Comparison of ENCODE assay signal across 30 mouse cellular contexts in genomic region chr19:25295207-25295606, GRCm38 (mm10). TPM values are rescaled to one million over a fixed set of nuclear protein-coding genes. Genes with fewer than 3 reads are reported as not detected.
DNase-seq lines count a peak whose midpoint lies in the region; ATAC-seq and TF ChIP-seq lines count a peak whose summit lies in the region.
"Had no signal": no experiment of that assay in that cellular context is flagged by ENCODE, and none has a peak within 500 bp of the region (broad histone marks: within the 10 kb centered on the region; RNA-seq: fewer than 3 reads in every experiment).

No protein-coding gene starts in this region.

- no peak overlapping the region for H3K4me2 ChIP-seq in forebrain, embryonic 14.5 days (ENCODE audit: low read length)
- H3K4me2 ChIP-seq in forebrain, embryonic 11.5 days (ENCODE audit: low read depth, low read length, severe bottlenecking) = no peak overlapping the region
- H3K4me2 ChIP-seq in kidney, embryonic 14.5 days (replicated peaks; ENCODE audit: low read depth, low read length) = no peak overlapping the region
- H3K4me2 ChIP-seq: heart, embryonic 13.5 days; hindbrain, embryonic 15.5 days; limb, embryonic 15.5 days; liver, embryonic 13.5 days had no signal

- no peaks in the 10 kb centered on the region for H3K36me3 ChIP-seq in forebrain, embryonic 14.5 days (ENCODE audit: control insufficient read depth, insufficient read depth, low read length)
- no peaks in the 10 kb centered on the region for H3K36me3 ChIP-seq in forebrain, embryonic 11.5 days (ENCODE audit: control insufficient read depth, insufficient read depth, low read length)
- no peaks in the 10 kb centered on the region for H3K36me3 ChIP-seq in kidney, embryonic 14.5 days (ENCODE audit: control insufficient read depth, insufficient read depth, low read length)
- no peaks in the 10 kb centered on the region for H3K36me3 ChIP-seq in MEL (ENCODE audit: control insufficient read depth in 1 of 2, insufficient read depth in 2 of 2, low read length in 2 of 2)
- H3K36me3 ChIP-seq: heart, embryonic 13.5 days; hindbrain, embryonic 10.5 days; hindbrain, embryonic 15.5 days; limb, embryonic 15.5 days; liver, embryonic 13.5 days had no signal

- intact Hi-C loops in gastrocnemius, postnatal 36 days (cut with DNase I) = no loop called here

- ATAC-seq in forebrain, embryonic 14.5 days = no peak
- ATAC-seq in forebrain, embryonic 11.5 days (replicated peaks; ENCODE audit: low FRiP score) = no peak
- ATAC-seq in kidney, embryonic 14.5 days (ENCODE audit: low FRiP score, low TSS enrichment) = no peak
- ATAC-seq: forebrain, embryonic 16.5 days; inflammation-experienced regulatory T-cells, adult 6 months had no signal

- no peaks in the 10 kb centered on the region for H3K4me1 ChIP-seq in forebrain, embryonic 14.5 days (ENCODE audit: control insufficient read depth, insufficient read depth, low read length)
- no peaks in the 10 kb centered on the region for H3K4me1 ChIP-seq in forebrain, embryonic 11.5 days (replicated peaks; ENCODE audit: control insufficient read depth, insufficient read depth, low read length)
- no peaks in the 10 kb centered on the region for H3K4me1 ChIP-seq in kidney, embryonic 14.5 days (ENCODE audit: control insufficient read depth, insufficient read depth, low read length)
- H3K4me1 ChIP-seq in MEL (ENCODE audit: control insufficient read depth in 1 of 2, insufficient read depth in 2 of 2, low read length in 2 of 2) = no peaks in the 10 kb centered on the region
- H3K4me1 ChIP-seq: hindbrain, embryonic 15.5 days; limb, embryonic 15.5 days had no signal

- peak; percentile 18 for DNase-seq in forebrain, embryonic 14.5 days (ENCODE audit: low spot score)
- no peak for DNase-seq in forebrain, embryonic 11.5 days (ENCODE audit: low spot score)
- DNase-seq in kidney, adult 9 months = peak; percentile 46
- peak; percentile 2 for DNase-seq in MEL (ENCODE audit: low read depth, low spot score)
- peak; percentile 41 for DNase-seq in kidney, postnatal 10 days
- DNase-seq in gastrocnemius, postnatal 36 days = no peak
- no peak for DNase-seq in layer of hippocampus, adult 2 months (ENCODE audit: low spot score in 2 of 2)
- DNase-seq: adrenal gland, postnatal 36 days; B cell, adult 2 months; cerebellum, adult 2 months; cerebellum, postnatal 25 days; gastrocnemius, adult 2 months; heart, postnatal 10 days; liver, embryonic 13.5 days; lung, adult 18-20 months; lung, postnatal 10 days; midbrain, embryonic 14.5 days; right cerebral cortex, adult 18-20 months; right cerebral cortex, postnatal 4 days; thymus, adult 2 months; thymus, postnatal 36 days had no signal

- H3K9me3 ChIP-seq in forebrain, embryonic 14.5 days (replicated peaks; ENCODE audit: control insufficient read depth, low read length) = no peaks in the 10 kb centered on the region
- H3K9me3 ChIP-seq in forebrain, embryonic 11.5 days (ENCODE audit: control insufficient read depth, low read length) = no peaks in the 10 kb centered on the region
- H3K9me3 ChIP-seq in kidney, embryonic 14.5 days (ENCODE audit: control insufficient read depth, low read length) = no peaks in the 10 kb centered on the region
- H3K9me3 ChIP-seq in MEL (replicated peaks; ENCODE audit: insufficient read depth, low read length) = no peaks in the 10 kb centered on the region
- H3K9me3 ChIP-seq: heart, embryonic 13.5 days; hindbrain, embryonic 10.5 days; hindbrain, embryonic 15.5 days; limb, embryonic 15.5 days; liver, embryonic 13.5 days had no signal

- H3K4me3 ChIP-seq in forebrain, embryonic 14.5 days (ENCODE audit: low read depth, low read length) = no peak overlapping the region
- H3K4me3 ChIP-seq in forebrain, embryonic 11.5 days (ENCODE audit: low read depth, low read length) = no peak overlapping the region
- H3K4me3 ChIP-seq in kidney, embryonic 14.5 days (ENCODE audit: low read length) = no peak overlapping the region
- no peak overlapping the region for H3K4me3 ChIP-seq in MEL (ENCODE audit: control insufficient read depth in 1 of 2, insufficient read depth in 1 of 2, low read depth in 2 of 2, low read length in 2 of 2)
- no peak overlapping the region for H3K4me3 ChIP-seq in layer of hippocampus, adult 2 months
- H3K4me3 ChIP-seq: gastrocnemius, adult 2 months; heart, embryonic 13.5 days; hindbrain, embryonic 10.5 days; hindbrain, embryonic 15.5 days; limb, embryonic 15.5 days; liver, embryonic 13.5 days had no signal

- 52% methylated on average over 4 of the region's 4 CpGs for WGBS in forebrain, embryonic 14.5 days
- 87% methylated on average over 4 of the region's 4 CpGs for WGBS in forebrain, embryonic 11.5 days
- WGBS in kidney, embryonic 14.5 days = 65% methylated on average over 4 of the region's 4 CpGs

- H3K79me2 ChIP-seq in MEL (ENCODE audit: control insufficient read depth, insufficient read depth, low read length, poor library complexity) = no peaks in the 10 kb centered on the region

- TF ChIP-seq POLR2A in MEL (IDR thresholded peaks at IDR 0.05; ENCODE audit: control insufficient read depth in 1 of 2, insufficient read depth in 1 of 2, low read depth in 1 of 2, low read length in 2 of 2, poor library complexity in 1 of 2) = no peak

- no peak for TF ChIP-seq CTCF in MEL (IDR thresholded peaks at IDR 0.05 in 2 of 3, conservative IDR thresholded peaks at IDR 0.05 in 1 of 3; ENCODE audit: control insufficient read depth in 1 of 3, insufficient read depth in 1 of 3, low read depth in 2 of 3, low read length in 3 of 3, poor library complexity in 1 of 3, severe bottlenecking in 1 of 3)
- TF ChIP-seq CTCF in layer of hippocampus, adult 2 months (conservative IDR thresholded peaks at IDR 0.05) = no peak

- no peak for TF ChIP-seq RAD21 in MEL (IDR thresholded peaks at IDR 0.05; ENCODE audit: low read depth, low read length)

- no peak for TF ChIP-seq EP300 in MEL (IDR thresholded peaks at IDR 0.05; ENCODE audit: low read depth in 1 of 2, low read length in 2 of 2)

- H3K9ac ChIP-seq in forebrain, embryonic 14.5 days (ENCODE audit: low read length) = no peak overlapping the region
- no peak overlapping the region for H3K9ac ChIP-seq in forebrain, embryonic 11.5 days (ENCODE audit: low read length)
- no peak overlapping the region for H3K9ac ChIP-seq in kidney, embryonic 14.5 days (ENCODE audit: low read depth, low read length)
- no peak overlapping the region for H3K9ac ChIP-seq in MEL (ENCODE audit: control insufficient read depth, low read depth, low read length, poor library complexity, severe bottlenecking)
- H3K9ac ChIP-seq: heart, embryonic 13.5 days; hindbrain, embryonic 15.5 days; limb, embryonic 15.5 days; liver, embryonic 13.5 days had no signal

- H3K27ac ChIP-seq in forebrain, embryonic 14.5 days (ENCODE audit: low read depth, low read length) = no peak overlapping the region
- H3K27ac ChIP-seq in forebrain, embryonic 11.5 days (ENCODE audit: low read depth, low read length) = no peak overlapping the region
- no peak overlapping the region for H3K27ac ChIP-seq in kidney, embryonic 14.5 days (ENCODE audit: low read depth, low read length)
- H3K27ac ChIP-seq in MEL (ENCODE audit: control insufficient read depth, low read depth, low read length) = no peak overlapping the region
- H3K27ac ChIP-seq in layer of hippocampus, adult 2 months = no peak overlapping the region
- H3K27ac ChIP-seq: gastrocnemius, adult 2 months; heart, embryonic 13.5 days; hindbrain, embryonic 10.5 days; hindbrain, embryonic 15.5 days; limb, embryonic 15.5 days; liver, embryonic 13.5 days had no signal

- no peaks in the 10 kb centered on the region for H3K27me3 ChIP-seq in forebrain, embryonic 14.5 days (replicated peaks; ENCODE audit: control insufficient read depth, insufficient read depth, low read length)
- no peaks in the 10 kb centered on the region for H3K27me3 ChIP-seq in forebrain, embryonic 11.5 days (ENCODE audit: control insufficient read depth, insufficient read depth, low read length)
- H3K27me3 ChIP-seq in kidney, embryonic 14.5 days (ENCODE audit: control insufficient read depth, insufficient read depth, low read length) = no peaks in the 10 kb centered on the region
- H3K27me3 ChIP-seq in MEL (ENCODE audit: control insufficient read depth in 1 of 2, insufficient read depth in 2 of 2, low read length in 2 of 2) = no peaks in the 10 kb centered on the region
- H3K27me3 ChIP-seq: hindbrain, embryonic 15.5 days; limb, embryonic 15.5 days; liver, embryonic 13.5 days had no signal

TF ChIP-seq in MEL, 35 proteins besides CTCF, POLR2A, EP300 and RAD21:
- TF ChIP-seq UBTF (IDR thresholded peaks at IDR 0.05; ENCODE audit: borderline replicate concordance, insufficient read depth, low read depth, low read length) (no peak), JUND (IDR thresholded peaks at IDR 0.05; ENCODE audit: low read depth, low read length) (no peak), TAL1 (IDR thresholded peaks at IDR 0.05; ENCODE audit: low read length) (no peak), USF1 (IDR thresholded peaks at IDR 0.05; ENCODE audit: low read depth, low read length) (no peak), MYC (IDR thresholded peaks at IDR 0.05; ENCODE audit: low read depth, low read length) (no peak), ETS1 (IDR thresholded peaks at IDR 0.05; ENCODE audit: low read depth, low read length) (no peak), RCOR1 (IDR thresholded peaks at IDR 0.05; ENCODE audit: low read depth, low read length) (no peak), CHD2 (IDR thresholded peaks at IDR 0.05; ENCODE audit: low read length) (no peak), GABPA (IDR thresholded peaks at IDR 0.05; ENCODE audit: low read depth, low read length) (no peak)

RNA-seq across cellular contexts. Expression of gene Kank1, which starts 58.4 kb away (rescaled TPM):
- 2.4 and 2.8 TPM in 2 replicates for polyA plus RNA-seq in forebrain, embryonic 14.5 days (2014; fragmentation: Nextera tagmentation; extraction: Ambion mirVana)
- 9.6 and 15.3 TPM in 2 replicates for polyA plus RNA-seq in forebrain, embryonic 11.5 days (2014; fragmentation: Nextera tagmentation; extraction: Ambion mirVana)
- polyA plus RNA-seq in kidney, embryonic 14.5 days (2014; fragmentation: Nextera tagmentation; extraction: Ambion mirVana) = 14.5 and 23.0 TPM in 2 replicates
- not detected in 2 replicates for total RNA-seq in MEL (2012; rRNA removed)
- not detected for polyA plus RNA-seq in MEL (2012; ENCODE audit: insufficient read depth in 1 of 2, insufficient read length in 2 of 2, low read depth in 1 of 2, low replicate concordance in 2 of 2, missing spikeins in 1 of 2)
- total RNA-seq in gastrocnemius, postnatal 36 days (2021) = 10 to 100 TPM; 12.6 to 13.5 TPM
- total RNA-seq in layer of hippocampus, adult 2 months (2021) = 10 to 100 TPM; 18.5 to 20.1 TPM
- total RNA-seq: monocyte, adult 5-6 weeks; neutrophil, adult 5-6 weeks had no signal
- polyA plus RNA-seq: inflammation-experienced regulatory T-cells, adult 6 months had no signal

Comparison
In these comparisons a context has a peak if more than half of its experiments do, and no peak if none do; other contexts are left out.
1. DNase-seq: peak in forebrain, embryonic 14.5 days (single experiment), kidney, adult 9 months (single experiment), MEL (single experiment) and kidney, postnatal 10 days (single experiment); none in forebrain, embryonic 11.5 days (single experiment), gastrocnemius, postnatal 36 days (0 of 2) and layer of hippocampus, adult 2 months (0 of 2).